Mouse (Mus musculus): ENCODE measurements around the gene Slc10a7.

DNA sequence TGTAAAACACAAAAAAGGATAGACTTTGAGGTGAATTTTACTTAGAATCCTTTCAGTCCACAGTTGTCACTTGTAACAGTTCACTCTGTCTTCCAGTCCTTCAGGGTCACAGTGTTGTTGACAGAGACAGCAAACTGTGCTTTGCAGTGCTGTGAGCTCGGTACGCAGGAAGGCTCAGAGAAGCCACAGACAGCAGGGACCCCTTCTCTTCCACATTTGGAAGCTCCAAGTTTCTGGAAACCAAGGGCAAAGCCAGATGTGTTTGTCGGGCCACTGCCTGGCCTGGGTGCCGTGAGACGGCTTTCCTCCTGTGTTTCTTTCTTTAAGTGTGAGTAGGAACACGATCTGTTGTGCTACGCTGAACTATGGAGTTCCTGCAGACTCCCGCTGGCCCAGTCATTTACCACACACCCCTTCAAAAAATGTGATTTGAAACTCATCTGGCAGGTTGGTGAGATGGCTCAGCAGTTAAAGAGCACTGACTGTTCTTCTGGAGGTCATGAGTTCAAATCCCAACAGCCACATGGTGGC lies 126.2 kb downstream of the Slc10a7 start:
- TF ChIP-seq CTCF (IDR thresholded peaks at IDR 0.05; ENCODE audit: insufficient read depth, low read depth, low read length) (no peak), POLR2A (IDR thresholded peaks at IDR 0.05; ENCODE audit: insufficient read depth, low read depth, low read length) (no peak)

All from olfactory bulb, adult 2 months (tissue).